Mouse (Mus musculus) brain, embryonic 14.5 days (tissue): ENCODE results near the gene Prdm12.

Experiments used
- CTCF ChIP-seq: fragments of 200-500 bp; IDR thresholded peaks from 2 replicates; pipeline ENCODE4 v1.5.1; 2012; ENCODE audit warnings: inconsistent platforms, mild to moderate bottlenecking, moderate library complexity, borderline replicate concordance; ENCODE audit not compliant: insufficient read depth, insufficient read length; ENCODE audit errors: extremely low read depth
- POLR2A ChIP-seq: fragments of 200-500 bp; IDR thresholded peaks from 2 replicates; pipeline ENCODE4 v1.6.1; 2012; ENCODE audit warnings: mild to moderate bottlenecking, inconsistent platforms, borderline replicate concordance; ENCODE audit not compliant: poor library complexity, insufficient read depth, insufficient read length, severe bottlenecking; ENCODE audit errors: extremely low read depth

DNA sequence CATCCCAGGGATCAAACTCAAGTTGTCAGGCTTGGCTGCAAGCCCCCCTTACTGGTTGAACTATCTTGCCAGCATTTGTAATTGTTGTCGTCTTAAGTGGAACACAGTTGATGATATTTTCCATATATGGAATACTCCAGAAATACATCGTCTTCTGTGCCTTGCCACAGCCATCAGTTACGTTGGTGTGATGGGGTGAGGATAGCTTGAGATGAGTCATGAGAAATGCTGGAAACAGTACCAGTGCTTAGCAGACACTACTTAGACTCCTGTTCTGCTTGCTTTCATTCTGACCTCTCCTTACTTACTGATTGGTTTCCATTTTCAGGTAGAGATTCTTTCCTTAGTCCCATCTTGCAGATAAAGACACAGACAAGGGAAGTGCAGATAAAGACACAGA, 6.3 kb upstream of the Prdm12 start:
- TF ChIP-seq CTCF, result no peak
- TF ChIP-seq POLR2A, result no peak
